Comparison of ENCODE assay signal across 21 mouse cellular contexts in genomic region chr13:114198252-114198799, GRCm38 (mm10).
DNase-seq lines count a peak whose midpoint lies in the region; ATAC-seq and TF ChIP-seq lines count a peak whose summit lies in the region.
"Had no signal": no experiment of that assay in that cellular context is flagged by ENCODE, and none has a peak within 500 bp of the region (broad histone marks: within the 10 kb centered on the region; RNA-seq: fewer than 3 reads in every experiment).

No protein-coding gene starts in this region.

- DNase-seq in midbrain, embryonic 10.5 days (ENCODE audit: low spot score), result no peak
- DNase-seq in brain, embryonic 14.5 days (ENCODE audit: low read depth), result peak; percentile 60
- peak; percentile 20 for DNase-seq in forebrain, postnatal 0 days
- DNase-seq: adrenal gland, postnatal 25 days; cerebellum, adult 9-11 months; embryo, embryonic 11 days; heart, postnatal 36 days; kidney, postnatal 4 days; thymus, adult 18-20 months had no signal

- H3K9me3 ChIP-seq in hindbrain, embryonic 15.5 days, result no peaks in the 10 kb centered on the region
- no peaks in the 10 kb centered on the region for H3K9me3 ChIP-seq in hindbrain, embryonic 13.5 days
- no peaks in the 10 kb centered on the region for H3K9me3 ChIP-seq in midbrain, embryonic 15.5 days
- H3K9me3 ChIP-seq in midbrain, embryonic 10.5 days (replicated peaks), result no peaks in the 10 kb centered on the region
- no peaks in the 10 kb centered on the region for H3K9me3 ChIP-seq in forebrain, postnatal 0 days (ENCODE audit: low read length)
- H3K9me3 ChIP-seq: embryonic facial prominence, embryonic 15.5 days; heart, embryonic 13.5 days; limb, embryonic 12.5 days; neural tube, embryonic 13.5 days had no signal

- no peak overlapping the region for H3K27ac ChIP-seq in hindbrain, embryonic 15.5 days (replicated peaks)
- H3K27ac ChIP-seq in hindbrain, embryonic 13.5 days, result no peak overlapping the region
- no peak overlapping the region for H3K27ac ChIP-seq in midbrain, embryonic 15.5 days
- H3K27ac ChIP-seq in midbrain, embryonic 10.5 days (replicated peaks), result no peak overlapping the region
- no peak overlapping the region for H3K27ac ChIP-seq in forebrain, postnatal 0 days (ENCODE audit: low read depth, low read length)
- H3K27ac ChIP-seq: embryonic facial prominence, embryonic 15.5 days; heart, embryonic 13.5 days; left cerebral cortex, adult 2 months; liver, embryonic 14.5 days; neural tube, embryonic 13.5 days had no signal

- no peaks in the 10 kb centered on the region for H3K36me3 ChIP-seq in hindbrain, embryonic 15.5 days
- no peaks in the 10 kb centered on the region for H3K36me3 ChIP-seq in hindbrain, embryonic 13.5 days
- no peaks in the 10 kb centered on the region for H3K36me3 ChIP-seq in midbrain, embryonic 15.5 days (replicated peaks)
- H3K36me3 ChIP-seq in midbrain, embryonic 10.5 days, result no peaks in the 10 kb centered on the region
- no peaks in the 10 kb centered on the region for H3K36me3 ChIP-seq in forebrain, postnatal 0 days (ENCODE audit: insufficient read depth)
- H3K36me3 ChIP-seq: embryonic facial prominence, embryonic 15.5 days; heart, embryonic 13.5 days; limb, embryonic 12.5 days; neural tube, embryonic 13.5 days had no signal

- peak overlapping the region; percentile 11; the same call in 1 of the 2 replicates for H3K4me2 ChIP-seq in hindbrain, embryonic 15.5 days
- no peak overlapping the region for H3K4me2 ChIP-seq in hindbrain, embryonic 13.5 days
- no peak overlapping the region for H3K4me2 ChIP-seq in midbrain, embryonic 15.5 days
- peak overlapping the region; percentile 26 for H3K4me2 ChIP-seq in forebrain, postnatal 0 days (ENCODE audit: low read depth)
- H3K4me2 ChIP-seq: embryonic facial prominence, embryonic 15.5 days; heart, embryonic 13.5 days; limb, embryonic 12.5 days; neural tube, embryonic 13.5 days had no signal

- WGBS in hindbrain, embryonic 15.5 days, result 75% methylated on average over 10 of the region's 10 CpGs
- 85% methylated on average over 10 of the region's 10 CpGs for WGBS in hindbrain, embryonic 13.5 days
- 83% methylated on average over 10 of the region's 10 CpGs for WGBS in midbrain, embryonic 15.5 days
- 90% methylated on average over 10 of the region's 10 CpGs for WGBS in midbrain, embryonic 10.5 days
- 56% methylated on average over 10 of the region's 10 CpGs for WGBS in forebrain, postnatal 0 days

- no peak for TF ChIP-seq CTCF in brain, embryonic 14.5 days (IDR thresholded peaks at IDR 0.05; ENCODE audit: borderline replicate concordance, extremely low read depth, insufficient read depth, insufficient read length)
- no peak for TF ChIP-seq CTCF in forebrain, postnatal 0 days (IDR thresholded peaks at IDR 0.05; ENCODE audit: low read depth)

- H3K9ac ChIP-seq in hindbrain, embryonic 15.5 days, result no peak overlapping the region
- no peak overlapping the region for H3K9ac ChIP-seq in hindbrain, embryonic 13.5 days
- no peak overlapping the region for H3K9ac ChIP-seq in midbrain, embryonic 15.5 days
- H3K9ac ChIP-seq in forebrain, postnatal 0 days, result no peak overlapping the region
- H3K9ac ChIP-seq: embryonic facial prominence, embryonic 15.5 days; heart, embryonic 13.5 days; limb, embryonic 12.5 days; liver, embryonic 14.5 days; neural tube, embryonic 13.5 days had no signal

- peak; percentile 48; the same call in 1 of the 2 replicates for ATAC-seq in hindbrain, embryonic 15.5 days (ENCODE audit: low FRiP score, low read depth)
- ATAC-seq in hindbrain, embryonic 13.5 days (ENCODE audit: low FRiP score), result no peak
- 0 out of 2 replicates have a peak, but pooled peaks have one; percentile 48 for ATAC-seq in midbrain, embryonic 15.5 days (replicated peaks)
- peak; percentile 73 for ATAC-seq in forebrain, postnatal 0 days
- no peak for ATAC-seq in erythroblast, adult 5-6 weeks (replicated peaks; ENCODE audit: low FRiP score, poor library complexity, severe bottlenecking)
- ATAC-seq: lung, postnatal 0 days; Patski had no signal

- H3K4me3 ChIP-seq in hindbrain, embryonic 15.5 days, result no peak overlapping the region
- H3K4me3 ChIP-seq in hindbrain, embryonic 13.5 days, result no peak overlapping the region
- no peak overlapping the region for H3K4me3 ChIP-seq in midbrain, embryonic 15.5 days
- H3K4me3 ChIP-seq in midbrain, embryonic 10.5 days, result no peak overlapping the region
- no peak overlapping the region for H3K4me3 ChIP-seq in forebrain, postnatal 0 days (ENCODE audit: low read depth, low read length)
- H3K4me3 ChIP-seq: embryonic facial prominence, embryonic 15.5 days; heart, embryonic 13.5 days; left cerebral cortex, adult 2 months; limb, embryonic 12.5 days; neural tube, embryonic 13.5 days had no signal

- H3K4me1 ChIP-seq in hindbrain, embryonic 15.5 days (replicated peaks), result no peaks in the 10 kb centered on the region
- no peaks in the 10 kb centered on the region for H3K4me1 ChIP-seq in hindbrain, embryonic 13.5 days (replicated peaks)
- no peaks in the 10 kb centered on the region for H3K4me1 ChIP-seq in midbrain, embryonic 15.5 days
- no peaks in the 10 kb centered on the region for H3K4me1 ChIP-seq in midbrain, embryonic 10.5 days
- H3K4me1 ChIP-seq in forebrain, postnatal 0 days (ENCODE audit: insufficient read depth), result no peaks in the 10 kb centered on the region
- H3K4me1 ChIP-seq: heart, embryonic 13.5 days; neural tube, embryonic 13.5 days had no signal

- no peak for TF ChIP-seq POLR2A in brain, embryonic 14.5 days (IDR thresholded peaks at IDR 0.05; ENCODE audit: borderline replicate concordance, extremely low read depth, insufficient read depth, insufficient read length, poor library complexity, severe bottlenecking)

- no peaks in the 10 kb centered on the region for H3K27me3 ChIP-seq in hindbrain, embryonic 15.5 days
- no peaks in the 10 kb centered on the region for H3K27me3 ChIP-seq in hindbrain, embryonic 13.5 days
- no peaks in the 10 kb centered on the region for H3K27me3 ChIP-seq in midbrain, embryonic 15.5 days (replicated peaks)
- no peaks in the 10 kb centered on the region for H3K27me3 ChIP-seq in midbrain, embryonic 10.5 days (ENCODE audit: low read depth, poor library complexity, severe bottlenecking)
- no peaks in the 10 kb centered on the region for H3K27me3 ChIP-seq in forebrain, postnatal 0 days (ENCODE audit: insufficient read depth, low read length)
- H3K27me3 ChIP-seq: embryonic facial prominence, embryonic 15.5 days; heart, embryonic 13.5 days; limb, embryonic 12.5 days; neural tube, embryonic 13.5 days; Patski had no signal

Comparison
In these comparisons a context has a peak if more than half of its experiments do, and no peak if none do; other contexts are left out.
1. ATAC-seq: peak in hindbrain, embryonic 15.5 days (single experiment), midbrain, embryonic 15.5 days (single experiment) and forebrain, postnatal 0 days (single experiment); none in hindbrain, embryonic 13.5 days (single experiment) and erythroblast, adult 5-6 weeks (single experiment).
2. H3K4me2 ChIP-seq: peak in hindbrain, embryonic 15.5 days (single experiment) and forebrain, postnatal 0 days (single experiment); none in hindbrain, embryonic 13.5 days (single experiment) and midbrain, embryonic 15.5 days (single experiment).